Mouse (Mus musculus) cortical plate, adult 2 months (tissue): ENCODE measurements around the gene Slc46a2.

Source experiments
- CTCF ChIP-seq: fragments of 200-500 bp; IDR thresholded peaks from 2 replicates; pipeline ENCODE4 v1.5.1; 2011; ENCODE audit warnings: mild to moderate bottlenecking, control low read depth, low read length; ENCODE audit not compliant: insufficient read depth; ENCODE audit errors: extremely low read depth
- POLR2A ChIP-seq: fragments of 200-500 bp; IDR thresholded peaks from 2 replicates; pipeline ENCODE4 v1.6.1; 2011; ENCODE audit warnings: mild to moderate bottlenecking, low read length, control low read depth; ENCODE audit not compliant: insufficient read depth; ENCODE audit errors: extremely low read depth

DNA sequence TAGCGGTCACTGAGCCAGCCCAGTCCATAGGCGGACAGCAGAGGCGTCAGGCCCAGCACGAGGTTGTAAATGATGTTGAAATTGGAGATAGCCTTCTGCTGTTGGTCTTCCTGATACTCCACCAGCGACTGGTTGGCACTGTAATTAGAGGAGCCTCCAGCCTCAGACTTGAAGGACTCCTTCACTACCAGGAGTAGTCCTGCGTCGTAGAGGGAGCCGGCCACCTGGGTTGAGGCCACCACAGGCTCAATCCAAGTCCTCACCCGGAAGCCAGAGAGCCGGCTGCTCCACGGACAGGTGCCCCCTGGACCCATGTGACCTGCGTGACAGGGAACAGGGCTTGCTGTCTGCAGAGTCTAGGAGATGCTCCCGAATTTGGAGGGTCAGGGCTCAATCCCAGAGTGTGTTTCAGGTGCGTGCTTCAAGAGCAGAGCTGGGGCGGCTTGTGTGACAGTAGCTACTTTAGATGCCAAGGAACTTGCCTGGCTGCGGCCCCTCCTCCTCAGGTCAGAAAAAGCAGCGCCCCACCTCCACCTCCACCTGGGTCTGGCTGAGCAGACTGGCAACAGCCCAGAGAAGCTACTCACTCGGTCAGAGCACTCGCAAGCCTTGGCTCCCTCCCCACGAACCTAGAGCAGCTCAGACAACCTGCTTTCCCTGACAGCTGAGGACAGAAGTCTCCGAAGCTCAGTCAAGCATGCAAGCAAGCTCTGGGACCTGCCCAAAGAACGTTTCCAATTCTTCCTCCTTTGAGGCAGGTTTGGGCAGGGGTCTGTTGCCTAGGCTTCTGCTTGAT lies at the start of gene Slc46a2:
- TF ChIP-seq POLR2A, result no peak
- TF ChIP-seq CTCF, result no peak
